Mouse (Mus musculus) lung, embryonic 14.5 days (tissue): ENCODE results near the gene Inpp5a. TPM values are rescaled to one million over a fixed set of nuclear protein-coding genes. Genes with fewer than 3 reads are reported as not detected.

ENCODE experiments used
- ATAC-seq: fragments of 200-750 bp; cut with Nextera tagmentation; 2 replicates; pipeline ENCODE4 v1.8.0; 2017; ENCODE audit warnings: mild to moderate bottlenecking, moderate TSS enrichment, moderate library complexity; ENCODE audit not compliant: insufficient read depth
- DNase-seq: peaks from one replicate; pipeline ENCODE4 v3.0.0-alpha.2; 2015
- H3K27ac ChIP-seq: fragments of 300-500 bp; sonication (generic); 2 replicates; pipeline ENCODE4 v1.5.1; 2014; ENCODE audit warnings: low read depth, mild to moderate bottlenecking, moderate library complexity
- H3K27me3 ChIP-seq: fragments of 300-500 bp; sonication (generic); 2 replicates; pipeline ENCODE4 v1.6.1; 2014; ENCODE audit warnings: low read length, control low read depth; ENCODE audit not compliant: insufficient read depth
- H3K36me3 ChIP-seq: fragments of 300-500 bp; sonication (generic); 2 replicates; pipeline ENCODE4 v1.6.1; 2014; ENCODE audit warnings: control low read depth; ENCODE audit not compliant: insufficient read depth
- H3K4me1 ChIP-seq: fragments of 300-500 bp; sonication (generic); 2 replicates; pipeline ENCODE4 v1.6.1; 2014; ENCODE audit warnings: antibody characterized with exemption, control low read depth; ENCODE audit not compliant: insufficient read depth
- H3K4me2 ChIP-seq: fragments of 300-500 bp; sonication (generic); 2 replicates; pipeline ENCODE4 v1.6.1; 2014; ENCODE audit warnings: mild to moderate bottlenecking
- H3K4me3 ChIP-seq: fragments of 300-500 bp; sonication (generic); 2 replicates; pipeline ENCODE4 v1.5.1; 2014; ENCODE audit warnings: low read depth, low read length
- H3K9ac ChIP-seq: fragments of 300-500 bp; sonication (generic); 2 replicates; pipeline ENCODE4 v1.6.1; 2014
- H3K9me3 ChIP-seq: fragments of 300-500 bp; sonication (generic); 2 replicates; pipeline ENCODE4 v1.6.1; 2016; ENCODE audit warnings: low read depth, low read length, control low read depth
- CTCF ChIP-seq: IDR thresholded peaks from 2 replicates; pipeline ENCODE4 v1.5.1; 2016; ENCODE audit warnings: antibody characterized with exemption, low read depth
- WGBS: fragments of 180-500 bp; shearing (Covaris S2); extraction: QIAGEN DNeasy Blood & Tissue Kit; methylation state at CpG from one replicate; pipeline ENCODE4 v1.1.7; 2014; 5-methylcytosine and 5-hydroxymethylcytosine counted together
- polyA plus RNA-seq: library from polyadenylated mRNA; unstranded; fragments of >200 nt; fragmentation: Nextera tagmentation; extraction: Ambion mirVana; gene quantifications from 2 replicates; pipeline ENCODE4 v1.2.1, GENCODE M21; 2014

Gene Inpp5a
- polyA plus RNA-seq, 1 experiment from 2014 or later, result 47.7 TPM

- ATAC-seq (no peak), DNase-seq (no peak)
- no peaks in the 10 kb centered on the region for H3K4me1 ChIP-seq
- H3K9me3 ChIP-seq, result no peaks in the 10 kb centered on the region
- H3K4me3 ChIP-seq, result no peak overlapping the region
- H3K9ac ChIP-seq, result no peak overlapping the region
- H3K4me2 ChIP-seq, result no peak overlapping the region
- H3K27me3 ChIP-seq, result no peaks in the 10 kb centered on the region
- WGBS, result 72% methylated on average over 5 of the region's 5 CpGs
- no peak for TF ChIP-seq CTCF
- no peak overlapping the region for H3K27ac ChIP-seq
- H3K36me3 ChIP-seq, result peaks cover 12% of the 10 kb centered on the region; the same call in 1 of the 2 replicates
Measured at GRCm38 (mm10) chr7:139536331-139536730, 147.4 kb downstream of the Inpp5a start.

- no peak overlapping the region for H3K9ac ChIP-seq
Measured at GRCm38 (mm10) chr7:139536831-139537230, 147.9 kb downstream of the Inpp5a start.

GRCm38 (mm10) chr7:139537831-139538230 is 148.9 kb downstream of the Inpp5a start:
- no peak for DNase-seq
- H3K36me3 ChIP-seq, result peaks cover 21% of the 10 kb centered on the region; the same call in 1 of the 2 replicates

More at GRCm38 (mm10) chr7:139536831-139537230, 147.9 kb downstream of the Inpp5a start:
- Histone ChIP-seq H3K9me3 (no peaks in the 10 kb centered on the region), H3K36me3 (peaks cover 17% of the 10 kb centered on the region; the same call in 1 of the 2 replicates), H3K4me2 (no peak overlapping the region), H3K27me3 (no peaks in the 10 kb centered on the region), H3K4me3 (no peak overlapping the region), H3K4me1 (no peaks in the 10 kb centered on the region), H3K27ac (no peak overlapping the region)
- DNase-seq, result no peak
- ATAC-seq, result no peak
- 92% methylated on average over 2 of the region's 2 CpGs for WGBS
- TF ChIP-seq CTCF, result no peak

GRCm38 (mm10) chr7:139538541-139538940 is 149.6 kb downstream of the Inpp5a start:
- peak; percentile 46 for DNase-seq
- no peak for TF ChIP-seq CTCF
- no peak for ATAC-seq
- Histone ChIP-seq H3K4me3 (no peak overlapping the region), H3K4me1 (no peaks in the 10 kb centered on the region), H3K27me3 (no peaks in the 10 kb centered on the region), H3K36me3 (peaks cover 26% of the 10 kb centered on the region), H3K9me3 (no peaks in the 10 kb centered on the region), H3K27ac (no peak overlapping the region), H3K4me2 (no peak overlapping the region), H3K9ac (no peak overlapping the region)
- WGBS, result 80% methylated on average over 2 of the region's 2 CpGs

More at GRCm38 (mm10) chr7:139537831-139538230, 148.9 kb downstream of the Inpp5a start:
- WGBS, result 94% methylated on average over 9 of the region's 9 CpGs
- Histone ChIP-seq H3K9ac (no peak overlapping the region), H3K27ac (no peak overlapping the region), H3K4me2 (no peak overlapping the region), H3K4me1 (no peaks in the 10 kb centered on the region), H3K9me3 (no peaks in the 10 kb centered on the region), H3K27me3 (no peaks in the 10 kb centered on the region), H3K4me3 (no peak overlapping the region)
- ATAC-seq, result no peak
- TF ChIP-seq CTCF, result no peak

GRCm38 (mm10) chr7:139540601-139541000 is 151.7 kb downstream of the Inpp5a start:
- no peak overlapping the region for H3K9ac ChIP-seq
- no peak for ATAC-seq
- WGBS, result 66% methylated on average over 1 of the region's 1 CpGs
- H3K9me3 ChIP-seq, result no peaks in the 10 kb centered on the region
- DNase-seq, result no peak
- H3K4me1 ChIP-seq, result no peaks in the 10 kb centered on the region
- peaks cover 22% of the 10 kb centered on the region for H3K36me3 ChIP-seq
- H3K27me3 ChIP-seq, result no peaks in the 10 kb centered on the region
- TF ChIP-seq CTCF, result no peak
- H3K4me3 ChIP-seq, result no peak overlapping the region
- H3K27ac ChIP-seq, result no peak overlapping the region
- H3K4me2 ChIP-seq, result no peak overlapping the region

- no peak for TF ChIP-seq CTCF
- Histone ChIP-seq H3K27me3 (no peaks in the 10 kb centered on the region), H3K36me3 (peaks cover 22% of the 10 kb centered on the region), H3K9me3 (no peaks in the 10 kb centered on the region), H3K27ac (no peak overlapping the region), H3K4me1 (no peaks in the 10 kb centered on the region), H3K4me3 (no peak overlapping the region), H3K4me2 (no peak overlapping the region), H3K9ac (no peak overlapping the region)
- 85% methylated on average over 6 of the region's 6 CpGs for WGBS
- DNase-seq (peak; percentile 4), ATAC-seq (no peak)
Measured at GRCm38 (mm10) chr7:139541422-139541821, 152.5 kb downstream of the Inpp5a start.

- ATAC-seq, result peak; percentile 41; the same call in 1 of the 2 replicates
- no peak for DNase-seq
- no peaks in the 10 kb centered on the region for H3K4me1 ChIP-seq
- H3K4me3 ChIP-seq, result no peak overlapping the region
- no peaks in the 10 kb centered on the region for H3K27me3 ChIP-seq
- H3K27ac ChIP-seq, result no peak overlapping the region
- peaks cover 29% of the 10 kb centered on the region for H3K36me3 ChIP-seq
- no peak overlapping the region for H3K4me2 ChIP-seq
- WGBS, result 77% methylated on average over 12 of the region's 12 CpGs
- no peaks in the 10 kb centered on the region for H3K9me3 ChIP-seq
- H3K9ac ChIP-seq, result no peak overlapping the region
- no peak for TF ChIP-seq CTCF
Measured at GRCm38 (mm10) chr7:139544706-139545625, 156.1 kb downstream of the Inpp5a start.
